8 mouse cellular contexts compared by ENCODE assay signal in the genomic region with DNA sequence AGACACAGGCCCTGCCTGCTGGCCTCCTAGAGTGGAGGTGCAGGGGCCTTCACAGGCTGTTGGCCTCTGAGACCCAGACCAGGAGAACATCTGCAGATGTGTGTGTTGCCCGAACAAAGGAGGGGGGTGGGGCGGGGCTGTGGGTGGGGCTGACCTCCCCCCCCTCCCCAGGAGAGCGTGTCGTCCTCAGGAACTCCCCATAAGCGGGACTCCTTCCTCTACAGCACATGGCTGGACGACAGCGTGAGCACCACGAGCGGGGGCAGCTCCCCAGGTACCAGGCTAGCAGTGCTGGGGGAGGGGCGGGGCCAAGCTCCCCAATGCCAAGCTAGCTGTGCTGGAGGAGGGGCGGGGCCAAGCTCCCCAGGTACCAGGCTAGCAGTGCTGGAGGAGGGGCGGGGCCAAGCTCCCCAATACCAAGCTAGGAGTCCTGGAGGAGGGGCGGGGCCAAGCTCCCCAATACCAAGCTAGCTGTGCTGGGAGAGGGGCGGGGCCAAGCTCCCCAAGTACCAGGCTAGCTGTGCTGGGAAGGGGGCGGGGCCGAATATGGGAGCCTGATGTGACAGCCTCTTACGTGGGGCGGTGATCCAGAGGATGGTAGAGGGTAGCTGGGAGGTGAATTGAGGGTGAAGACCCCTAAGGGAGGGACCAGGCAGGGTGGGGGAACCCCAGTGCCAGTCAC.
DNase-seq lines count a peak whose midpoint lies in the region; ATAC-seq and TF ChIP-seq lines count a peak whose summit lies in the region.

No protein-coding gene starts in this region.

- no peak overlapping the region for H3K4me2 ChIP-seq in lung, embryonic 14.5 days
- H3K4me2 ChIP-seq in lung, embryonic 15.5 days, result no peak overlapping the region
- no peak overlapping the region for H3K4me2 ChIP-seq in stomach, postnatal 0 days (replicated peaks; ENCODE audit: low read depth)

- H3K4me3 ChIP-seq in lung, embryonic 14.5 days (ENCODE audit: low read depth, low read length), result no peak overlapping the region
- no peak overlapping the region for H3K4me3 ChIP-seq in lung, embryonic 15.5 days
- no peak overlapping the region for H3K4me3 ChIP-seq in stomach, postnatal 0 days (ENCODE audit: low read depth, low read length)

- 6% methylated on average over 18 of the region's 18 CpGs for WGBS in lung, embryonic 14.5 days
- 8% methylated on average over 10 of the region's 18 CpGs for WGBS in lung, embryonic 15.5 days
- WGBS in stomach, postnatal 0 days, result 17% methylated on average over 17 of the region's 18 CpGs

- no peaks in the 10 kb centered on the region for H3K36me3 ChIP-seq in lung, embryonic 14.5 days (ENCODE audit: insufficient read depth)
- no peaks in the 10 kb centered on the region for H3K36me3 ChIP-seq in lung, embryonic 15.5 days
- H3K36me3 ChIP-seq in stomach, postnatal 0 days (ENCODE audit: control insufficient read depth, insufficient read depth, low read length), result no peaks in the 10 kb centered on the region

- no peaks in the 10 kb centered on the region for H3K9me3 ChIP-seq in lung, embryonic 14.5 days (ENCODE audit: low read depth, low read length)
- H3K9me3 ChIP-seq in lung, embryonic 15.5 days, result no peaks in the 10 kb centered on the region
- H3K9me3 ChIP-seq in stomach, postnatal 0 days (ENCODE audit: control insufficient read depth, low read length), result no peaks in the 10 kb centered on the region

- H3K9ac ChIP-seq in lung, embryonic 14.5 days, result no peak overlapping the region
- H3K9ac ChIP-seq in lung, embryonic 15.5 days, result no peak overlapping the region
- no peak overlapping the region for H3K9ac ChIP-seq in stomach, postnatal 0 days (ENCODE audit: low read length)

- TF ChIP-seq CTCF in lung, embryonic 14.5 days (IDR thresholded peaks at IDR 0.05; ENCODE audit: low read depth), result no peak
- no peak for TF ChIP-seq CTCF in stomach, postnatal 0 days (IDR thresholded peaks at IDR 0.05; ENCODE audit: low read depth)

- H3K4me1 ChIP-seq in lung, embryonic 14.5 days (ENCODE audit: insufficient read depth), result no peaks in the 10 kb centered on the region
- H3K4me1 ChIP-seq in lung, embryonic 15.5 days, result peaks cover 33% of the 10 kb centered on the region
- H3K4me1 ChIP-seq in stomach, postnatal 0 days (replicated peaks; ENCODE audit: control insufficient read depth, insufficient read depth), result no peaks in the 10 kb centered on the region

- no peak for ATAC-seq in lung, embryonic 14.5 days (ENCODE audit: insufficient read depth)
- ATAC-seq in lung, embryonic 15.5 days (ENCODE audit: borderline replicate concordance, extremely low read depth, low FRiP score, low TSS enrichment), result peak; percentile 13; the same call in 1 of the 2 replicates
- peak; percentile 15; the same call in 1 of the 2 replicates for ATAC-seq in stomach, postnatal 0 days (ENCODE audit: low FRiP score, low TSS enrichment)

- peak; percentile 61 for DNase-seq in lung, embryonic 14.5 days
- DNase-seq in lung, postnatal 14 days, result no peak
- peak; percentile 71 for DNase-seq in embryo, embryonic 10.5 days (ENCODE audit: low spot score)
- peak; percentile 54 for DNase-seq in induced T-regulatory cell, adult 2 months (ENCODE audit: low read depth)
- DNase-seq in stomach, postnatal 0 days (ENCODE audit: low spot score), result peak; percentile 85
- no peak for DNase-seq in layer of hippocampus, postnatal 36 days
- no peak for DNase-seq in frontal cortex, adult 2 months (ENCODE audit: extremely low spot score in 1 of 2, low spot score in 1 of 2)

- no peak overlapping the region for H3K27ac ChIP-seq in lung, embryonic 14.5 days (ENCODE audit: low read depth)
- no peak overlapping the region for H3K27ac ChIP-seq in lung, embryonic 15.5 days
- H3K27ac ChIP-seq in stomach, postnatal 0 days (replicated peaks), result no peak overlapping the region

- TF ChIP-seq EP300 in stomach, postnatal 0 days (optimal IDR thresholded peaks at IDR 0.05), result no peak

- H3K27me3 ChIP-seq in lung, embryonic 14.5 days (ENCODE audit: insufficient read depth, low read length), result peaks cover 46% of the 10 kb centered on the region
- H3K27me3 ChIP-seq in lung, embryonic 15.5 days, result peaks cover 74% of the 10 kb centered on the region
- peaks cover 5% of the 10 kb centered on the region; the same call in 1 of the 2 replicates for H3K27me3 ChIP-seq in stomach, postnatal 0 days (ENCODE audit: control insufficient read depth, insufficient read depth, low read length)

Comparison
In these comparisons a context has a peak if more than half of its experiments do, and no peak if none do; other contexts are left out.
1. DNase-seq: peak in lung, embryonic 14.5 days (single experiment), embryo, embryonic 10.5 days (single experiment), induced T-regulatory cell, adult 2 months (single experiment) and stomach, postnatal 0 days (single experiment); none in lung, postnatal 14 days (single experiment), layer of hippocampus, postnatal 36 days (0 of 2) and frontal cortex, adult 2 months (0 of 2).